Mouse (Mus musculus) adrenal gland, adult (tissue): ENCODE data around the gene Timp4.

ENCODE experiments used
- DNase-seq, 2 experiments: peaks; one replicate each; pipeline ENCODE4 v3.0.0; 2022 to 2023; ENCODE audit warnings: low spot score in 1 of 2; ENCODE audit not compliant: inconsistent age in 2 of 2

Gene Timp4

DNA sequence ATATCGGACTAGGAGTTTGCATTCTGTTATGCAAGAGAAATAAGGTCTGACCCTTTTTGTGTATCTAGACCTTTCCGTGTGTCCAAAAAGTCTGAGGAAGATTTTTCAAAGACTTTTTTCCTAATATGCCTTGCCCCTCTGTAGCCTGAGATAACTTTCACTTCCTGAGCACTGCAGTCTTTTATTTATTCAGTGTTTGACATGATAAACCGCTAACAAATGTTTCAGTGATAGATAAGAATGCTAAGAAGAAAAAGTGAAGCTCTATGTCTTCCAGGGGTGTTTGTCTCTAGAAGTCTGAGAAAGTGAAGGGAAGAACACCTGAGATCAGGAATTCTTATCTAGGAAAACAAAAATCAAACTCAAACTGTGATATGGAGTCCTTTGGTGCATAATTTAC, 51.3 kb downstream of the Timp4 start:
- no peak for DNase-seq
